Mouse (Mus musculus) layer of hippocampus, postnatal 10 days (tissue): Measurements from ENCODE around the gene Rad1. TPM values are rescaled to one million over a fixed set of nuclear protein-coding genes. Genes with fewer than 3 reads are reported as not detected.

ENCODE experiments used
- DNase-seq, 2 experiments: peaks; one replicate each; pipeline ENCODE4 v3.0.0; 2021; ENCODE audit warnings: low spot score in 2 of 2
- total RNA-seq, 2 experiments: library from RNA; stranded (reverse); gene quantifications; 2 replicates each; pipeline ENCODE4 v1.2.3; 2021

The Rad1 gene
- total RNA-seq, 2 experiments from 2014 or later, result 12.6 to 13.5 TPM

GRCm38 (mm10) chr15:10506099-10506498, 20.3 kb downstream of the Rad1 start:
- DNase-seq, result no peak

DNA sequence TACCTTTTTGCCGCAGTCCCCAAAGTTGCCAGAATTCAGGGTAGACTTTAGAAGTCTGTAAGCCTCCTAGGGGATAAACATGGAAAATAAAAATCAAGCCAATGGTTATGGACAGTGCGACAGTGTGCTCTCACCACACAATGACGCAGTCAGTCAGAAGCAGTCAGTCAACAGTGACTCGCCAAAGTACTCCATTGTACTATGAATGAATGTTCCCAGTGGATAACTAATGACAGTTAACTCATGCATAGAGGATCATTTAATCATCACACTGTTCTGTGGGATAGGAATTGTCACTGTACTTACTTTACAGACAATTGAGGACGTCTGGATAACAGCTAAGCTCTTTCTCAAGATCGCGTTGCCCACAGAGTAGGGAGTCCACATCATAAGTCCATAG, 29.3 kb downstream of the Rad1 start:
- DNase-seq, result no peak

GRCm38 (mm10) chr15:10525896-10526295, 40.1 kb downstream of the Rad1 start:
- DNase-seq, result no peak

DNA sequence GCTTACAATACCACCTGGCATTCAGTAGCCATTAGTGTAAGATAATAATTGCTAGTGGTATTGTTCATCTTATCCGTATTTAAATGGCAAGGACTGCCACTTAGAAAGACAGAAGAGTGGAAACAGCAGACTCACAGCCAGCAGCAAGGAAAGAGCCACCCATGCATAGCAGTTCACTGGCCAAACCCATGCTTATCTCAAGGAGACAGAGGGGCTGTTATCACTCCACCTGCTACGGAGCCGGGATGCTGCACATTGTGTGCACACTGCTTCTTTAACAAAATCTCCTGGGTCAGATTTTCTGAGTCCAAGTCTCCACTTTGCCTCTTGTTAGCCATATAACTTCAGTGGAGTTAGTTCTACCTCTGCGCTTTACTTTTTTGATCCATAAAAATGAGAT, 45.5 kb downstream of the Rad1 start:
- DNase-seq, result no peak

GRCm38 (mm10) chr15:10533361-10533760, 47.5 kb downstream of the Rad1 start:
- peak in 1 of 2 experiments; percentile 8 for DNase-seq

DNA sequence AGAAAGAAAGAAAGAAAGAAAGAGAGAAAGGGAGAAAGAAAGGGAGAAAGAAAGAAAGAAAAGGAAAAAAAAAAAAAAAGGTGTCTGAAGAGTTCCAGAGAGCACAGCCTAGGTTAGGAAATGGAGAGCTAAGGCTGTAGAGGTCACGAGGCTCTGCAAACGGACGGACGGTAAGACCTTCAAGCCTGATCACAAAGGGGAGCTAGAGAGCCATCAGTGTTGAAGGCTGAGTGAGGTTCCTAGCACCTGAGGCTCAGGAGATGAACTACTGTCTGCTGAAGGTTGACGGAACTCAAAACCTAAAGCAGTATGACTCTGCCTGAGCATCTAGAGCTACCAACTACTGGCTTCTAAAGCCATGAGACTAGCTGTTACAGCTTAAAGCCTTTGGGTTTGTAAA, 48.8 kb downstream of the Rad1 start:
- DNase-seq, result no peak

GRCm38 (mm10) chr15:10535969-10536368, 50.2 kb downstream of the Rad1 start:
- DNase-seq, result no peak

DNA sequence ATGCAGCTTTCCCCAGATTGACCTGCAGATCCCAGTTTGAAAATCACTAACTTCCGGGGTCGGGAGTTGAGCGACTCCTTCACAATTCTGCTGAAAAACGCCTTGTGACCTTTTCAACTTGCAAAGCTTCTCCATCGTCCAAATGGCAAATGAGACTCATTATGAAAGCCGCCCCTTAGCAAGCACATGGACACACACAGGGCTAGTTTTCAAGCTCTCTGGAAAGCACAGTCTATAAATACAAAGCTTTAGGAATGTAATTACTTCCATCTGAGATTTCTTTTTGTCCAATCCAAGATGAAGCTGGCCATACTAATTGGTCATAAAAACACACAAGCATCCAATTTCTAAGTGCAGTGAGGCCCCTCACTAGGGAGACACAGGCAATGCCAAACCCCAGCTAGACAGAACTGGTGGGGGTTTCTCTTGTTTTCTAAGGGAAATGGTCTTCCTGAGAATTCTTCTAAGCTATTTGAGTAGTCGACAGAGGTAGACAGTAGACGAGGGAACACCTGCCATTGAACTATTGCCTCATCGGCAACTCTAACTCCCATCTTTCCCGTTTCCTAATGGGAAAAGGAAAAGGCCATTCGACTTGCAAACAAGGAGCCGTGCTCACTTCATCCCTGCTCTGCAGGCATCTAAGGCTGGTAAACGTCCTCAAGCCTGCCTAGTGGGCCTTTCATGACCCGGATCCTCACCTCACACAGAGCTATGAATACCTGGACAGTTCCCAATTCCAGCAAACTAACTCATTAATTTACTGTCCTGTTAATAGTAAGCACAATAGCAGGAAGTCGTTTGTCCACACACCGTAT, 54.7 kb downstream of the Rad1 start:
- no peak for DNase-seq

Other genes with a start within 250 kb of the Rad1 start
- gene Gm21973, start 160.6 kb upstream of the Rad1 start, total RNA-seq, result not detected
- gene Agxt2, start 127.5 kb upstream of the Rad1 start, total RNA-seq, result not detected
- 10 to 100 TPM; 17.3 to 17.7 TPM for gene Dnajc21, start 15.5 kb upstream of the Rad1 start, total RNA-seq
- gene Brix1, start 71 bp upstream of the Rad1 start, total RNA-seq, result 10 to 100 TPM; 16.3 to 25.7 TPM
- not detected for gene Ttc23l, start 72.7 kb downstream of the Rad1 start, total RNA-seq
- 10 to 100 TPM; 10.8 to 12.5 TPM for gene Rai14, start 228.6 kb downstream of the Rad1 start, total RNA-seq